Mouse (Mus musculus) forebrain, postnatal 0 days (tissue): ENCODE measurements around the gene Adgrb3. TPM values are rescaled to one million over a fixed set of nuclear protein-coding genes. Genes with fewer than 3 reads are reported as not detected.
A peak's percentile ranks its signal among the peaks of the same experiment; 100 is the strongest.

ENCODE experiments used
- ATAC-seq: fragments of 200-750 bp; cut with Nextera tagmentation; 2 replicates; pipeline ENCODE4 v1.8.0; 2017; ENCODE audit warnings: mild to moderate bottlenecking, moderate library complexity
- DNase-seq: peaks from one replicate; pipeline ENCODE4 v3.0.0-alpha.2; 2015
- H3K27ac ChIP-seq: fragments of 300-500 bp; sonication (generic); 2 replicates; pipeline ENCODE4 v1.5.1; 2014; ENCODE audit warnings: low read depth, mild to moderate bottlenecking, antibody characterized with exemption, low read length, moderate library complexity, mixed read lengths
- H3K27me3 ChIP-seq: fragments of 300-500 bp; sonication (generic); 2 replicates; pipeline ENCODE4 v1.6.1; 2014; ENCODE audit warnings: mild to moderate bottlenecking, low read length, mixed read lengths; ENCODE audit not compliant: insufficient read depth
- H3K36me3 ChIP-seq: fragments of 300-500 bp; sonication (generic); 2 replicates; pipeline ENCODE4 v1.6.1; 2014; ENCODE audit warnings: mild to moderate bottlenecking, moderate library complexity; ENCODE audit not compliant: insufficient read depth
- H3K4me1 ChIP-seq: fragments of 300-500 bp; sonication (generic); 2 replicates; pipeline ENCODE4 v1.6.1; 2014; ENCODE audit warnings: antibody characterized with exemption; ENCODE audit not compliant: insufficient read depth
- H3K4me2 ChIP-seq: fragments of 300-500 bp; sonication (generic); 2 replicates; pipeline ENCODE4 v1.6.1; 2014; ENCODE audit warnings: low read depth, mild to moderate bottlenecking, moderate library complexity
- H3K4me3 ChIP-seq: fragments of 300-500 bp; sonication (generic); 2 replicates; pipeline ENCODE4 v1.5.1; 2014; ENCODE audit warnings: low read depth, low read length, mixed read lengths
- H3K9ac ChIP-seq: fragments of 300-500 bp; sonication (generic); 2 replicates; pipeline ENCODE4 v1.6.1; 2014; ENCODE audit warnings: mild to moderate bottlenecking
- H3K9me3 ChIP-seq: fragments of 300-500 bp; sonication (generic); 2 replicates; pipeline ENCODE4 v1.6.1; 2016; ENCODE audit warnings: low read length
- CTCF ChIP-seq: sonication (generic); IDR thresholded peaks from 2 replicates; pipeline ENCODE4 v1.5.1; 2016; ENCODE audit warnings: antibody characterized with exemption, control low read depth, low read depth
- WGBS: fragments of 180-500 bp; shearing (Covaris S2); extraction: QIAGEN DNeasy Blood & Tissue Kit; methylation state at CpG from one replicate; pipeline ENCODE4 v1.1.7; 2014; 5-methylcytosine and 5-hydroxymethylcytosine counted together
- polyA plus RNA-seq: library from polyadenylated mRNA; unstranded; fragments of >200 nt; fragmentation: Nextera tagmentation; extraction: Ambion mirVana; gene quantifications from 2 replicates; pipeline ENCODE4 v1.2.1, GENCODE M21; 2015
- total RNA-seq: library from RNA; depleted of rRNA; stranded (reverse); fragments of >200 nt; gene quantifications from 2 replicates; pipeline ENCODE4 v1.2.3, GENCODE M21; 2014

Gene Adgrb3
- total and polyA plus RNA-seq, 2 experiments from 2014 or later: 59.3 to 106 TPM

DNA sequence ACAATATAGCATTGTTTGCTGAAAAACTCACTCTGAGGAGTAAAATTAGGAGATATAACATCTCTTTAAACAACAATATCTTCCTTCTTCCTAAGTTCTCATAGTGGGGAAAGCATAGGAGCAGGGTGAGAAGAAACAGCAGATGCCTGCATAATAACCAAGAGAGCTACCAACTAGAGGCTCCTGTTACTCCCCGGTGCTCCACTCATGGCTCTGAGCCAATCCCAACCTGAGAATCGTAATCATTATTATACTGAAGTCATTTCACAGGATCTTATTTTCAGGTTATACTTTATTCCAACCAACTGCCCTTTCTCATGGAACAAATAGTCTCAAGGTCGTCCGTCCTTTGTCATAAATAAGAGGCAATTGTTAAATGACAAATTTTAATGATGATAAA is 75.0 kb downstream of the Adgrb3 start:
- DNase-seq: no peak
- H3K27me3 ChIP-seq: no peaks in the 10 kb centered on the region
- H3K9ac ChIP-seq: no peak overlapping the region
- H3K4me2 ChIP-seq: no peak overlapping the region
- H3K4me3 ChIP-seq: no peak overlapping the region
- H3K9me3 ChIP-seq: no peaks in the 10 kb centered on the region
- no peaks in the 10 kb centered on the region for H3K36me3 ChIP-seq
- no peak overlapping the region for H3K27ac ChIP-seq
- no peak for TF ChIP-seq CTCF
- 53% methylated on average over 4 of the region's 4 CpGs for WGBS
- H3K4me1 ChIP-seq: no peaks in the 10 kb centered on the region
- no peak for ATAC-seq

DNA sequence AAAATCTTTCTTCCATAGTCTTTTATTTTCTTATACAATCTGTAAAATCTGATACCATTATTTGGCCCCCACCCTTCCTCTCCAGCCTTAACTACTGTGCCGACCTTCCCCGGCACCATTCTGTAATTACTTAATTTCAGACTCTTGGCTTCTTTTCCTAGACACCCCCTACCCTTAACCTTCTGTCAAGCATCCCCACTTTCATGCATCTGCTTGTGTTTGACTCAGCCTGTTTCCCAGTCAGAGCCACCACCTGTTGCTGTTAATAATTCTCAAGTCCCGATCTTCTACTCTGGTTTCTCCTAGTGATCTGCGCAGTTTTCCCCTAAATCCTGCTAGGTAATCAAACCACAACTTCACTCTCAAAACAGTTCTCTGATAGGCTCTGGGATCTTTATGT is 83.9 kb downstream of the Adgrb3 start:
- H3K4me3 ChIP-seq: no peak overlapping the region
- 74% methylated on average over 4 of the region's 4 CpGs for WGBS
- no peaks in the 10 kb centered on the region for H3K27me3 ChIP-seq
- H3K4me1 ChIP-seq: no peaks in the 10 kb centered on the region
- DNase-seq (peak; percentile 18), ATAC-seq (no peak)
- H3K4me2 ChIP-seq: no peak overlapping the region
- no peaks in the 10 kb centered on the region for H3K9me3 ChIP-seq
- H3K27ac ChIP-seq: no peak overlapping the region
- H3K9ac ChIP-seq: no peak overlapping the region
- H3K36me3 ChIP-seq: no peaks in the 10 kb centered on the region
- no peak for TF ChIP-seq CTCF

DNA sequence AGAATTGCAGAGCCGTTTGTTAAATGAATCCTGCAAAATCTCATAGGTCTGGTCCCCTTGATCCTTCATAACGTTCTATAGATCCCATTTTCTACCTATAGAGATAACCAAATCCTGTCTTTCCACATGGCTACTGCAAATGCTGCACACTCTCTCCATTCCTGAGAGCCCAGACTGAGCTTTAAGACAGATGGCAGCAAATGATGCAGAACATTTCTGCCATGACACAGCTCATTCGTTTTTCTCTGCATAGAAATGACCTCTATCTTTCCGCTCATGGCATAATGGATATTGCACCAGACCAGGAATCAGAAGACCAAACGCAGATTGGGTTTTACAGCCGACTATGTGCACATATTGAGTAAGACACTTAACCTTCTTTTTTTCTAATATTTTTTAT is 84.8 kb downstream of the Adgrb3 start:
- Histone ChIP-seq H3K36me3 (no peaks in the 10 kb centered on the region), H3K4me1 (no peaks in the 10 kb centered on the region), H3K9me3 (no peaks in the 10 kb centered on the region), H3K4me2 (no peak overlapping the region), H3K9ac (no peak overlapping the region), H3K27ac (no peak overlapping the region), H3K4me3 (no peak overlapping the region), H3K27me3 (no peaks in the 10 kb centered on the region)
- TF ChIP-seq CTCF: no peak
- 80% methylated on average over 6 of the region's 6 CpGs for WGBS
- no peak for DNase-seq
- no peak for ATAC-seq

DNA sequence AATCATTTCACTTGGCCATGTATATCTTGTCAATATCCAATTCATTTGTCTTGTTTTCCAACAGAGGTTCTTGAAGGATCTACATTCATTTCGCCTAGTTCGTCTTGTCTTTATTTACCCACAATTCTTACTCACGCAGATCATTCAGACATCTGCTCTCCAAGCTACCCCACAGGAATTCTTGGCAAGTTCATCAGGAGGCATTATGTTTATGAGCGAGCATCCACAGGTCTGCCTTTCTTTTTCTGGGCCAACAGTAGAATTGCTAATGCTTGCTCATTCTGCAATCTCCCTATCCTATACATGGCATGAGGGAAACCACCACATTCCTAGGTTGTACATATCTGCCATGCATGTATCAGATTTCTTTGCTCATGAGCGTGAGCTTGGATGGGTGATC is 99.7 kb downstream of the Adgrb3 start:
- 81% methylated on average over 5 of the region's 5 CpGs for WGBS
- no peak for ATAC-seq
- H3K4me3 ChIP-seq: no peak overlapping the region
- no peak for TF ChIP-seq CTCF
- no peaks in the 10 kb centered on the region for H3K36me3 ChIP-seq
- H3K27me3 ChIP-seq: no peaks in the 10 kb centered on the region
- DNase-seq: no peak
- no peak overlapping the region for H3K9ac ChIP-seq
- H3K4me1 ChIP-seq: no peaks in the 10 kb centered on the region
- H3K4me2 ChIP-seq: no peak overlapping the region
- no peak overlapping the region for H3K27ac ChIP-seq
- no peaks in the 10 kb centered on the region for H3K9me3 ChIP-seq

DNA sequence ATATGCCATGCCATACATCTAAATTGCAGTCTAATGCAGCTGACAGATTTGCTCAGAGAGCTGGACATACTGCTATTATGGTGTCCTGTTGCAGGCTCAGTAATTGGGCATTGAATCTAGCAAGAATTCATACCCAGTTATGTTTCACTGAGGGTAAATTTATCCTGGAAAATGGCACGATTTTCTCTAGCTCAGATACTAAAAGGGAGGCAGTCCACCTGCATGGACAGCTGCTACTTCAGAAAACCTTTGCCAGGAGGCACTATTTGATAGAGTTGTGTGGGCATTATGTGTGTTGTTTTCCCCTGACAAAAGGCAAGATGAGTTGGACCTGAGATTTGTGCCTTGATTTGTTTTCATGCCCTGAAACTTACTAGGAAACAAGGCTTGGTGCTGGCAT is 118.0 kb downstream of the Adgrb3 start:
- no peak for TF ChIP-seq CTCF
- H3K27ac ChIP-seq: no peak overlapping the region
- H3K36me3 ChIP-seq: no peaks in the 10 kb centered on the region
- H3K9ac ChIP-seq: no peak overlapping the region
- H3K27me3 ChIP-seq: no peaks in the 10 kb centered on the region
- no peak for DNase-seq
- WGBS: 23% methylated on average over 1 of the region's 1 CpGs
- no peak overlapping the region for H3K4me3 ChIP-seq
- H3K4me2 ChIP-seq: no peak overlapping the region
- no peak for ATAC-seq
- H3K4me1 ChIP-seq: no peaks in the 10 kb centered on the region
- H3K9me3 ChIP-seq: no peaks in the 10 kb centered on the region

DNA sequence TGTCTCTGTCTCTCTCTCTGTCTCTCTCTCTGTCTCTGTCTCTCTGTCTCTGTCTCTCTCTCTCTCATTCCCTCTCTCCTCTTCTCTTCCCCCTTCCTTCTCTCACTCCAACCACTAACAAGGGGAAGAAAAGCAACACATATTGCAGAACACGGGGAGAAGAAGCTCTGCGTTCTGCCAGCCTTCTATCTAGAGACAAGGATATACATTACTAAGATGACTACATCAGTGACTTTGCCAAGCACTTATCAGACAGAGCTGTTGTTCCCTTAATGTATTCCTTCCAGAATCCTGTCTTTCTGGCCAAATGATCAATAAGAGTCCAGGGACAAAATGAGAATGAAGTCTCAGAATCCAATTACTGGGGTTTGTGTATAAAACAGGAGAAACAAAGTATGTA is 123.2 kb downstream of the Adgrb3 start:
- Histone ChIP-seq H3K4me1 (no peaks in the 10 kb centered on the region), H3K27me3 (no peaks in the 10 kb centered on the region), H3K9ac (no peak overlapping the region), H3K9me3 (no peaks in the 10 kb centered on the region), H3K27ac (no peak overlapping the region), H3K4me2 (no peak overlapping the region), H3K36me3 (no peaks in the 10 kb centered on the region), H3K4me3 (no peak overlapping the region)
- DNase-seq: no peak
- TF ChIP-seq CTCF: no peak
- 67% methylated on average over 2 of the region's 2 CpGs for WGBS
- no peak for ATAC-seq

DNA sequence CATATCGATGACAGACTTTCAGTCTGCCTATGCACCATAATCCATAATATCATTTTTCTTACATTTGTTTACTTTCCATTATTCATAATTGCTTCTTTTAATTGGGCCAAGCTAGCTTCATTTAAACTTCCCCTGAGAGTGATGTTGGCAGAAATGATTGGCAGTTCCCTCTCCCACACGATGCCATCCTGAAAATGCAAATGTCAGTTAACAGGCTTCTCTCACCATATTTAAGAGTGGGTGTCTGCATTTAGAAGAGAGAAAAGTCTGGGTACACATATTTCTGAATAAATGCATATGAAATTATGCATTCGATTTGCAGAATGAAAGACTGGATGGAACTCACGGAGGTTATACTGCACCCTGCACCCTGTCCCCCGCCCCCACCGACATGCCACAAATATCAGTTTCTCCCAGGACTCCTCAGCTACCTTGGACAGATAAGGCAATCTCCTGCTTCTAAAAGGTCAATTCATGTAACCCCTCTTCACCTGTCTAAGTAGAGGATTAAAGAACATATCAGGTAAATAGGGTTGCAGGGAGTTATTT is 130.7 kb downstream of the Adgrb3 start:
- 0 out of 2 replicates have a peak overlapping the region, but pooled peaks have one; percentile 24 for H3K27ac ChIP-seq
- H3K4me1 ChIP-seq: no peaks in the 10 kb centered on the region
- H3K9me3 ChIP-seq: no peaks in the 10 kb centered on the region
- no peak overlapping the region for H3K4me3 ChIP-seq
- peak; percentile 90 for ATAC-seq
- no peaks in the 10 kb centered on the region for H3K36me3 ChIP-seq
- H3K27me3 ChIP-seq: no peaks in the 10 kb centered on the region
- TF ChIP-seq CTCF: no peak
- WGBS: 52% methylated on average over 6 of the region's 6 CpGs
- no peak overlapping the region for H3K9ac ChIP-seq
- peak; percentile 67 for DNase-seq
- no peak overlapping the region for H3K4me2 ChIP-seq
